Mouse (Mus musculus) right cerebral cortex, postnatal 25 days (tissue): ENCODE measurements around the gene C330007P06Rik.

Experiments
- DNase-seq: peaks from one replicate; pipeline ENCODE4 v3.0.0; 2022

Gene C330007P06Rik

DNA sequence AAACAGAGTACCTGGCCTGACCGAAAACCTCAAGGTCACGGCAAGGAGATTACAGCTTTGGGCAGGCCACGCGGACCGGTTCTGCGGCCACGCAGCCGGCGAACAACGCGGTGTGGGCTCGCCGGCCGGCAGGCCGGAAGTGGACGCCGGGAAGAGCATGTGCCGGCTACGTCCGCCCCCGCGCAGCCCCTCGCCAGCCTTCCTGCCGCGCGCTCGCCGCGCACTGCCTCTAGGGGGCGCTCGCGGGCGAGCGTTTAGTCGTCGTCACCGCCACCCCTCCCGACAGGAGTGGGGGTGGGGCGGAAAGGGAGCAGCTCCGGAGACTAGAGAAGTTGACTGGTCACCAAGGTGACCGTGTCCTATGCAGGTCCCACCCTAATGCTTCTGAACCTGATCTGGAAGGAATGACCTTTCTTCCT is 77.7 kb downstream of the C330007P06Rik start:
- DNase-seq, result peak; percentile 77

DNA sequence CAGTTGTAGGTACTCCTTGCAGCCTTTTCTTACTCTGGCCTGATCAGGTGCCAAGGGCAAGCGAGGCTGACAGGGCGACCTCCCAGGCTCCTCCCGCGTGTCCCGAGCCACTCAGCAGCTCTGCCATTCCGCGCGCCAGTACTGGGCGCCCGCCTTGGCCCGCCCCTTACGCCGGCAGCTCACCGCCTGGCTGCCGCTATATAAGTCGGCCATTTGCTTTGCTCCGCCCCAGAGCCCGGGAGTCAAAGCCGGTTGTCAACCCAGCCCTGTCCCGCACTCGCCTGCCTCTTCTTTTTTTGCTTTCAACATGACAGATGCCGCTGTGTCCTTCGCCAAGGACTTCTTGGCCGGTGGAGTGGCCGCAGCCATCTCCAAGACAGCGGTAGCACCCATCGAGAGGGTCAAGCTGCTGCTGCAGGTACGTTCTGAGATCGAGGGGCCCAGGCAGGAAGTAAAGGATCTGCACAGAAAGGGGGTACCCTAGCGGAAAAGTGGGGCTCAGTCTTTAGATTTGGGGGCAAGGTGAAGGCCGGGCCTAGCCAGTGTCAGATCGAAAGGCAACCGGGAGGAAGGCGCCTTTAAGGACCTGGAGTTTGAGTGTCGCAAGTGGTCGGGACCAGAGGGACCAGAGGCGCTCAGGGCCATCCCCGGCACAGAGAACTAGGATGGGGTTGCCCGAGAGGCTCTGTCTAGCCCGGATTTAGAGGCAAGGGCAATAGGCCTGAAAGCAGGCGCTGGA is 78.3 kb downstream of the C330007P06Rik start, which contains the start of gene Slc25a5:
Gene Slc25a5 (plus strand): TSS at position 228 of the 739 bp plus-strand sequence.
- peak; percentile 80 for DNase-seq

DNA sequence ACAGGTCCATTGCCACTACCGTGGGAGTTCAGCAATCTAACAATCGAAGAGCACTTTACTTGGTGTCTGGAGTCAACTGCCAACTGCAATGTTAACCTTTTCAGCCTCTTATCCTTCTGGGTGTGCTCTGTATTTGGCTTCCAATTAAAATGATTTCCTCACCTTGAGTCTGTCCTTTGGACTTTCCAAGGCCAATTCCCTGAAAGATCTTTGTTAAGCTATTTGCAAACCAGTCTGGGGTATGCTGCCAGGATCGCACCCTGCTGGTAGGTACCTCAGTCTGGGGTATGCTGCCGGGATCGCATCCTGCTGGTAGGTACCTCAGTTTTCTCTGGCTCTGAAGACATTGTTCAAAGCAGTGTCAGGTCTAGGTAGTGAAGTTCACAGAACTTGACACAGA is 79.3 kb downstream of the C330007P06Rik start:
- DNase-seq, result no peak

DNA sequence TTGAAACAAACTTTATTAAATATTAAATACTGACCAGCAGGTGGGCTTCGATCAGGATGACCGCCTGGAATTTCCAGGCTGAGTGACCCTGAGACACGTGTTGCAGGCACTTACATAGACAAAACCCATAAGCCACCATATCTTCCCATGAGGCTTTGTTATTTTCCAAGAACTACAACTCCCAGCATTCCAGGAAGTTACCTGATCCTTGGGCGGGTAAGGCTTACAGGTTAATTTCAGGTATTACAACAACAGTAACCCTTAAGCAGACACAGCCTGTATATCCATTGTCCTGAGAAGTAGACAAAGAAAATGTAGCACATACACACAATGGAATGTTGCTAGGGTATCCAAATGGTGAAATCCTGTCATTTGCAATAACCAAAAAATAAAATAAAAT is 84.6 kb downstream of the C330007P06Rik start:
- no peak for DNase-seq

DNA sequence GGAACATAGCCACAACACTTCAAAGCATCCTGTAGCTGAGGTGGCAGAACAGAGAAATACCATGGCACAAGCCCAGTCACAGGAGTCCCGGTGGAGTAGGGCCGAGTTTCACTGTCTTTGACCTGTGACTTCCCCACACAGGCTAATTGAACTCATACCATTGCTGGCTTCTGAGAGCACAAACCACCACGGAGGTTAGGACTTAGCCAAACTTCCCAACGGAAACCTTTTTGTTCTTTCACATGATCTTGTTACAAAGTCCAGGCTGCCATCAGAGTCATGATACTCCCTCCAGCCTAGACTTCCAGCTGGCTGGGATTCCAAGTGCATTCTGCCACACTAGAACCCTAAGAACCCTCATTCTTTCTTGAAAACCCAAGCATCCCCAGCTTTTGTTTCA is 96.2 kb downstream of the C330007P06Rik start:
- no peak for DNase-seq

DNA sequence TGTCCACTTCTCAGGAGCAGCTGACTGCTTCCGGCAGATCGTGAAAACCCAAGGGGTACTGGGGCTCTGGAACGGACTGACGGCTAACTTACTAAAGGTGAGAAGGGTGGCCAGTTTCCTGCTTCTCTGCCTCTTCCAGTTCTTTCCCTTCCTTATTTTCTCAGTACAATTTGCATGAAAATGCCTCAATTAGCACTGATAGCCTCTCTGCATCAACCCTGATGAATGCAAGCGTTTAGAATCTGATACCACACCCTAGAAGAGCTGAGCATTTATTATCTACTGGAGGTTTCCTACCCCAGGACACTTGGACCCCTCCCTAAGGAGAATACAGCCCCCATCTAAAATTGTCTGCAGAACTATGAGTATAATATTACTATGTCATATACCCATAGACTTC is 98.4 kb downstream of the C330007P06Rik start:
- no peak for DNase-seq
